Mouse (Mus musculus): ENCODE measurements around the gene Arhgap15.

Arhgap15 gene

DNA sequence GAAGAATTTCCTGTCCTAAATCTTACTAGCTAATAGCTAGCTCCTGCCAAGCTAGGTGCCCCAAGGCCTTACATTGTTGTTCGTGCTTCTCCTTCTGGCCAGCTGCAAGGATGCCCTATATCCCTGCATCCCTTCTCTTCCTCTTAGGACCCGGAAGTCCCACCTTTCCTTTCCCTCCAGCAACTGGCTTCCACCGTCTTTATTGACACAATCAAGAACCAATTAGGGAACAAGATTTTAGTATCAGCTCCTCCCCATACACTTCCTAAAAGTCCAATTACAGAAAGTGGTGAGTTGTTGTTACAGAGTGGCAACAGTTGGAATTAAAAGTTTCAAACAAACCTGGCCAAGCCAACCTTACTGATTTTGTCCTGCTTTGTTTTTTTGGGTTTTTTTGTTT is 183.1 kb downstream of the Arhgap15 start:
- DNase-seq (ENCODE audit: low spot score): no peak

DNA sequence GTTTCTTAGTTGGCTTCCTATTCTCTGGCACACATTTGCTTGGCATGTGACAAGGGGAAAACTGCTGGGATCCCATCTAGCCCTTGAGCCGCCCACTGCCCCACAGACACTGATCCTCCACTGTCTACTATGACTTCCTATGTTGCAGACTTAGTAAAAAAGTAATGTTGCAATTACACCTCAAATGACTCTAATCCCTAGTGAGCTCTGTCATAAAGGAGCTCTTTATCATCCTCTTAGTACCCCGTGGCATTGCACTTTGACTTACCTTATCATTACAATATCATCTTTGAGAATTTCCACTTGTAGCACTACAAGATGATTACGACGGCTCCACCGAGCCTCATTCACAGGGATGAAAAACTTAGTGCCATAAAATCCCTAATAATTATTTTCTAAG is 190.6 kb downstream of the Arhgap15 start:
- DNase-seq (ENCODE audit: low spot score): no peak

DNA sequence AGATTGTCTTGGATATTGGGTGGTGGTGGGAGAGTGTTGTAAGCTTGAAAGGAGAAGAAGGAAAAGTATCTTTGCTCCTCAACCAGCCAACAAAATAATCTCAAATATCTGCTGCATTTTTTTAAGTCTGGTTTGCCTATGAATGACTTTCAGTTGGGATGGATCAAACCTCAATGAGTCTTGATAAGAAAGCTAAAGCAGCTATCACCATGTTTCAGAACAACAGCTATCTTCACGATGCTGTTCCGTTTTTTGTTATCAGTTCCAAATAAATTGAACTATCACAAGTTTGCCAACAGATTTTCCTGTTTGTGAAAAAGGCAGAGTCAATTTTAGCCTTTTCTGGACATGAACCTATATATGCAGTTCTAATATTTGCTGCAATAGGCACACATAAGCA is 197.1 kb downstream of the Arhgap15 start:
- DNase-seq (ENCODE audit: low spot score): no peak

DNA sequence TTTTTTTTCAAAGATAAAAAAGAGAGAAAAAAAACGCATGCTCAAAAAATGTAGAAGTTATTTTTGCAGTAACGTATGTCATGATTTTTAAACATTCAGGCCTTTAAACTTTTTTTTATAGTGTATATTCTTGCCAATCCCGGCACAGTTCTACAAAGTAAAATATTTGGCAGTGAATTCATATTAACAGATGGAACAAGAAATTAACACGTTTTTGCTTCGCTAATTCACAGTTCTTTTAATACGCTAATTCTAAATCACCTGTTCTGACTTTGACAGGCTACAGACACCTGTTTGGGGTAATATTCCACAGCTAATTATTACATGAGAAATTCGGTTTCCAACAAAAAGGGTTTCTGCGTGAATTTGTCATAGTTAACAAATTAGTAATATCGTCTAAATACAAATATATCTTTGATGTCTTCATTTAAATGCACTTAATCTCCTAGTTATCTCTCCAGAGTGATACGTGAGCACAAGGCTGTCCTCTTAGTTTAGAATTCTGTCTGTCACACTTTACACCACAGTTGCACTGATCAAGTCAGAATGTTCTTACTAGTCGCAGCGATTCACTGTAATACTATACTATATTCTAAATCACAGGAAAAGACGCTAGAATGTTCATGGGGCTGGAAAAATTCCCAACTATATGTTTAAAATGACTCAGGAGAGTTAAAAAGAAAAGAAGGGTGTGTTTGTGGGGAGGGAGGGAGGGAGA is 201.3 kb downstream of the Arhgap15 start:
- no peak for DNase-seq (ENCODE audit: low spot score)

DNA sequence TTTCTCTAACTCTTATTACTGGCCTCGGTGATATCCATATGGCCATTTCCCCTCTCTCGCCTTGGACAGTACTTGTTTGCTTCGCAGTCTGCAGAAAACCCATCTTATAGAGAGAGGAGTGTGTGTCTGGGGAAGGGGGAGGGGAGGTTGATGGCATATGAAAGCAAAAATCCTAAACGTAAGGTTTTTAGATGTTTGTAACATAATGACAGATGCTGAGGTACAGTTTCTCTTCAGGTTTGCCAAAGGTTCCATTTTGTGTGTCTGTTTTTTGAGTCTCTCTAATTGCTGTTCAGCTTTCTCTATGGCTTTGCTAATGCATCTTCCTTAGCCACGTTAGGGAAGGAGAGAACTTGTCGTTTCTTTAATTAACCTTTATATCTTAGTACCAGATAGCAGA is 202.1 kb downstream of the Arhgap15 start:
- DNase-seq (ENCODE audit: low spot score): no peak

GRCm38 (mm10) chr2:43959189-43959588 is 210.6 kb downstream of the Arhgap15 start:
- no peak for DNase-seq (ENCODE audit: low spot score)

DNA sequence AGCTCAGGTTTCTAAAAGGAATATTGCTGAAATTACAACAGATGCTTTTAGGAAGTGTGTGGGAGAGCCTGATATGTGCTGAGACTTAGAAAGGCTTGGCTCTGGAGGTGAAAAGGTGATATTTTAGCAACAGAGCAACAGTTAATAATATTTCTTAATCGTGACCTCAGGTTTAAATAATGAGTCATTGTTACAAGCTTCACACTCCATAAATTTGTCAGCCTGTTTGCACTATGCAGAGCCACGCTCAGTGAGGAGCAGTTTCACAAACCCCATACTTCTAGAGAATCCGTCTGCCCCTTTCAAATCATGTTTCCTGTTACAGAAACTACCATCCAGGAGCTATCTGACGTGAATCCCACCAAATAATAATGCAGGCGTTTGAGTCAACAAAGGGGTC is 213.8 kb downstream of the Arhgap15 start:
- DNase-seq (ENCODE audit: low spot score): no peak

DNA sequence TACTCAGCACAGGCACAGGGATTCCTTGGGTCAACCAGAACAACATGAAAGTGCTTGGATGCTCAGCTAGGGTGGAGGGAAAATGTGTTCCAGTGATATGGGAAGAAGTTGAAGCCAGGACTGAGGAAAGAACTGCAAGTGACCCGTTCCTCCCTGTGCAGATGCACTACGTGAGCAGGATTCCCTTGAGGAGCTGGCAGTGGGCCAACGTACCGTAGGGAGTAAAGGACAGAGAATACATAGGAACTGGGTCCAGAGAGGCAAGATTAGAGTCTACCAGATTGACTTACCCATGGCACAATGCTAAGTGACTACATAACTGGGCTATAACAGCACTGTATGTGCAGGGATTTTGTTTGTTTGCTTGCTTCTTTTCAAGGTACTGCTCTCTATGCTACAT is 220.0 kb downstream of the Arhgap15 start:
- DNase-seq (ENCODE audit: low spot score): no peak

DNA sequence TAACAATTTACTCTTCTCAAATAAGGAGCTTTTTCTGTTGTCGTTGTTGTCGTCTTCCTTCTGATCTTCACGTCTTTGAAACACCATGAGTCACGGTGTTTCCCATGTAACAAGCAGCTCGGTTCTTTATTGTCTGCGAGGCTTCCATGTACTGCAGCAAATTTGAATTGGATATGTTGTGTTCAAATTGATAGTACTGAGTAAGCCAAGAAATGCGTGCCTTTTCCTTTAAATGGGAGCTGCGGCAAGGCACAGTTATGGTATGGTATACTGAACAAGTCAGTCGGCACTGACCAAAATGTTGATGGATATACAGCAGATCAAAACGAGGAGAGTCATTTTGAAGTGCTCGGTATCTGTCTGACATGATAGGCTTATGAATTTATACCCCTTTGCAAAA is 229.1 kb downstream of the Arhgap15 start:
- no peak for DNase-seq (ENCODE audit: low spot score)

- DNase-seq (ENCODE audit: low spot score): no peak
Observed at GRCm38 (mm10) chr2:43978177-43979013, 229.8 kb downstream of the Arhgap15 start.

DNA sequence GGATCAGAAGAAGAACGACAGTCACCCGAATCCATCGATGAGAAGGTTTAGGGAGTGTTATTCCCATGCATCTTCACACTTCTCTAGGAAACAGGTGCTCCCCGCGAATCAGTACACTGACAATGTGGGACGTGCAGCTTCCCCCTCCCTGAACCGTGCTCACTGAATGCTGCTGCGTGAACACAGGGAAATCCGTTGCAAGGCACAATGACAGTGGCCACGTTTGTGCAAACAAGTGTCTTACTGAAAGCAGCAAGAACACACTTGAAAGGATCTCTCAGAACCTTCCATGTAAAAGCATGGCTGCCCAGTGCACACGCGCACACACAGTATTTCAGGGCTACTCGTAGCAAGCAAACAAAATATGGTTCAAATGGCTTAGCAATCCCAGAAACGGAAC is 237.4 kb downstream of the Arhgap15 start:
- no peak for DNase-seq (ENCODE audit: low spot score)

DNA sequence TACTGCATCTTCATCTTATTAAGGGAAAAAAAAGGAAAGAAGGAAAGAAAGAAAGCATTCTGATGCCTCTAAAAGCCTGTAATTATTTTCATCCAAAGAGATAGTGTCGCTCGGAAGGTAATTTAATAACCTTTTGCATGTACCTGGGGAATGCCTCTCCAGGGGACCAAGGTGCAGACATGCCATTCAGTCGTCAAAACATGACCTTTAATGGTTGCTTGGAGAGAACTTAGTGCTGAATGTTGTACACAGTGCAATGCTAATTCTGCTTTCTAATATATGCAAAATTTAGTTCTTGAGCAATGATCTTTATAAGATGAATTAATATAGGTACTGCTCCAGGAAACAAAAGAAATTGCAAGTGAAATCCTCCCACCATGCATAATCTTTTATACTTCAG is 239.3 kb downstream of the Arhgap15 start:
- DNase-seq (ENCODE audit: low spot score): no peak

GRCm38 (mm10) chr2:43989850-43990249 is 241.2 kb downstream of the Arhgap15 start:
- no peak for DNase-seq (ENCODE audit: low spot score)

GRCm38 (mm10) chr2:43992510-43992909 is 243.9 kb downstream of the Arhgap15 start:
- DNase-seq (ENCODE audit: low spot score): no peak

GRCm38 (mm10) chr2:44002454-44002853 is 253.8 kb downstream of the Arhgap15 start:
- no peak for DNase-seq (ENCODE audit: low spot score)

DNA sequence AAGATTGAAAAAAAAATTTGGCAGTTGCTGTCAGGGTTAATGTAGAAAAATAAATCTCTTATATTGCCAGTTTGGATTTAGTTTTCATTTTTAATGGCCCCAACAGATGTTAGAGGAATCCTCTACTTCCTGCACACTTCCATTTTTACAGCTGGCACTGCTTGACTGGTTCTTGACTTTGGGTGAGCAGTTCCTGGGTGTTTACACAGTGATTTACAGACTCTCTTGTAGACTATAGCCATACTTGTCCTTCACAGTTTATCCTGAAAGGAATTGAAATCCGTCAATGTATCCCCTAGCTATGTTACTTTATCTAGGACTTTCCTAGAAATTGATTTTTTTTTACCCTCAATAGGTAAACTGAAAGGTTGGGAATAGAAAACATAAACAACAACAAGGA is 261.6 kb downstream of the Arhgap15 start:
- no peak for DNase-seq (ENCODE audit: low spot score)

GRCm38 (mm10) chr2:44013388-44013787 is 264.8 kb downstream of the Arhgap15 start:
- DNase-seq (ENCODE audit: low spot score): no peak

DNA sequence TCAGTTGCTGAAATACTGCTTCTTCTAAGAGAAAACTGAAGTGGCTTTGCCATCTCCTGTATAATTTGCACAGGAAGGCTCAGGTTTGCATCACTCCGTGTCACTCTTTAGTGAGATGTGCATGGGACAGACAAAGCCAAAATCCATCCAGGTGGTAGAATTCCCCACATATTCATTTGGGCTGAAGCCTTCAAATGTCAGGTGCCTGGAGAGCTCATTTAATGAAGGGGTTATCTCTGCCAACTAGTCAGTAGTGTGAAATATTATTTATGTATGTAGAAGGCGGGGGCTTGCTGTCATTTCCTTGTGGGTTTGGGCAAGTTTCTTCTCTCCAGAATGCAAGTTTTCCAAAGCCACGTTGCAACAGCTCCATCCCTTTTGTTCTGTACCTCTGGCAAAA is 268.1 kb downstream of the Arhgap15 start:
- no peak for DNase-seq (ENCODE audit: low spot score)

DNA sequence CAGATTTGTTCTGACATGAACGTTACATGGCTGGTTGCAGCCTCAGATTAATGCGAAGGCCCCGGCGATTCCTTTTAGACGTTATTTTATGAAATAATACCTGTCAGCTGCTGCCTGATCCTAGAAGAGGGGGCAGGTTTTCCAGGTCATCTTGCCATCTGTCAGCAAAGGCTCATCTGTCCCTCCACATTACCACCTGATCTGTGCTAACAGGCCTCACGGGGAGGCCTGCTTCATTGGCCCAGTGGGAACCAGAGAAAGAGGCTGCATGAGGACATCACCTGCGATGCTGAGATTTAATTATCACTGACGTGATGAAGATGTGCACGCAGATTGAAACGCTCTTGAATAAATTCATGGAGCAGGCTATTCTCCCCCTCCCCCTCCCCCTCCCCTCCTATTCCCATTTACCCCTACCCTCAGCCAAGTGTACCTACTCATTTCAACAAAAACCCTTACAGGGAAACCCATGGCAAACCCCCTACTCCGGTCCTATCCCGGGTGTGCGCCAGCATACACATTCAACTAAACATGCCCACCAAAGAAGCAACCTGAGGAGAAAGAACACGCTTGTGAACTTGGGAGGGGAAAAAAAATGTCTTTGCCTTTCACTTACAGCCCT is 268.9 kb downstream of the Arhgap15 start:
- no peak for DNase-seq (ENCODE audit: low spot score)

DNA sequence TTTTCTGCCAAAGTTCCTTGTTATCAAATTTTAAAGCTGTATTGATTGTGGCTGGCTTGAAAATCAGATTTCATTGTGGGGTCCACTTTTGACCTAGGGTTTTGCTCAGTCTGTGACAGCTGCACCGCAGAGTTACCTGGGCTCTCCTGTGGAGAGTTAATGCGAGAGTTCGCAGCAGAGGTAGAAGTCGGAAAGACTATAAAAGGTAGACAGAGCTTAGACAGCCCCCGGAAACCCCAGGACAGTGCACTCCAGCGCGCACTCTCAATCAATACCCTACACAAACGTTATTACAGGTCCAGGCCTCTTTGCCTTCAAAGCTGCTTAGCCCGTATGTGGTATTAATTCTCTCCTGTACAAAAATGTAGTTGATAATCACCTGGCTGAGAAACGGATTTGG is 269.4 kb downstream of the Arhgap15 start:
- no peak for DNase-seq (ENCODE audit: low spot score)

GRCm38 (mm10) chr2:44024704-44025103 is 276.1 kb downstream of the Arhgap15 start:
- DNase-seq (ENCODE audit: low spot score): no peak

- no peak for DNase-seq (ENCODE audit: low spot score)
Observed at GRCm38 (mm10) chr2:44029035-44029715, 280.6 kb downstream of the Arhgap15 start.

DNA sequence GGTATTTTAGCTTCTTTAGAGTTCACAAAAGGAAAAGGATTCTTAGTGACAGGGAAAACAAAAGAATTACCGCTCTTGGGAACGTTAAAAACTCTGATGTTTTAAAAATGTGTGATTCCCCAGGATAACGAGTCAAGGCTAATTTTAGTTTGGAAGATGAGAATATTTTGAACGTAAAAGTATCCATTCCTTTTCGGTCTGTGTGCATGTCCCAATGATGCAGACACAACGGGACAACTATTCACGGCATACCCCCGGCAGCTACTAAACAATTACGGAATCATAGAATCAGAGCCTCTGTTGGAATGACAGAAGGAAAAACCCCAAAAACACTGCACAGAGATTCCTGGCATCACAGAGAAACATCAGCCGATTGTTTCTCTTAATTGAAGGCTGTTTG is 281.2 kb downstream of the Arhgap15 start:
- DNase-seq (ENCODE audit: low spot score): no peak
